Mouse (Mus musculus): ENCODE data around the gene Emc9. TPM values are rescaled to one million over a fixed set of nuclear protein-coding genes. Genes with fewer than 3 reads are reported as not detected.
A peak's percentile ranks its signal among the peaks of the same experiment; 100 is the strongest.

Emc9 gene
- polyA plus RNA-seq, 1 experiment from 2014 or later = 5.3 TPM

DNA sequence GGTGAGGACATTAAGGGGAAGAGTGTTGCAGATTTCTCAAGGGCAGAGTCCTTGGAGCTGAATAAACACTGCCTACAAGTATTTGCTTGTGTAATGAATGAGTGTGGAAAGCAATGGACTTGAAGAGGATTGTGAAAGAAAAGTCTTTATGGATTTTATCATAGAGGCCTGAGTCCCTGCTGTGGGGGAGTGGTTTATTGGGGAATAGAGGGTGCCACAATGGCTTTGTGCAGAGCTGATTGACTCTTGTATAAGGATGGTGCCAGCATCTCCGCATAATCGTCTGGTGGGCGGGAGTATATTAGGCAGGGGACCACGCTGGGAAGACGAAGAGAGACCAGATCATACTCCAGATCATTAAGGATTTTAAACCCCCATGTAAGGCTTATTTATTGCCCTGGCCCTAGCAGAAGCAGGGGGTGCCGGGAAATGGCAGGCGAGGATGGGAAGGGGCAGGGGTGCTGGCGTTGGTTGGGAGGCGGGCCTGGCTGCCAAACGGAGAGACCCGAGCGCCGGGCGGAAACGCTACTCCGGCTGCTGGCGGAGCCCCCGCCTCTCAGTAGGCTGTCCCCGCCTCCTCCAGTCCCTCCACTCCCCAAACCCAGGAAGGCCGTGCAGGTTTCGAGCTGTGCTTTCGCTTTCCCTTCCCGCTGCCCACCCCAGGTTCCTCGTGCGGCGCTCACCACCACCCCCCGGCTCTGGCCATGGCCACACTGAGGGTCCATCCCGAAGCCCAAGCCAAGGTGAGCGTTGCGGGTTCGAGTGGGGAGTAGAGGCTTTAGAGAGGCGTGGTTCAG is 7.0 kb downstream of the Emc9 start, which contains the start of gene Psme1:
Gene Psme1, plus strand, starts transcription at position 253 of the 797 bp plus-strand sequence.
- Histone ChIP-seq H3K27me3 (ENCODE audit: control insufficient read depth, insufficient read depth, low read length) (no peaks in the 10 kb centered on the region), H3K27ac (replicated peaks; ENCODE audit: low read depth, low read length) (peak within 1 kb of the TSS; percentile 48; the same call in 1 of the 2 replicates), H3K4me2 (ENCODE audit: low read depth, low read length) (peak within 1 kb of the TSS; percentile 81), H3K36me3 (replicated peaks; ENCODE audit: control insufficient read depth, insufficient read depth, low read depth, low read length) (no peaks in the 10 kb centered on the region), H3K9ac (replicated peaks; ENCODE audit: low read length) (peak within 1 kb of the TSS; percentile 83), H3K4me3 (ENCODE audit: low read depth, low read length) (peak within 1 kb of the TSS; percentile 52), H3K4me1 (ENCODE audit: control insufficient read depth, insufficient read depth, low read length) (peaks cover 4% of the 10 kb centered on the region; the same call in 1 of the 2 replicates), H3K9me3 (replicated peaks; ENCODE audit: control insufficient read depth, low read length) (no peaks in the 10 kb centered on the region)
- under 1% methylated on average over 31 of the region's 32 CpGs for WGBS
- DNase-seq (ENCODE audit: low spot score) (peak; percentile 86), ATAC-seq (replicated peaks; ENCODE audit: insufficient number of reproducible peaks, low FRiP score, low TSS enrichment, low read depth) (peak; percentile 85)

DNA sequence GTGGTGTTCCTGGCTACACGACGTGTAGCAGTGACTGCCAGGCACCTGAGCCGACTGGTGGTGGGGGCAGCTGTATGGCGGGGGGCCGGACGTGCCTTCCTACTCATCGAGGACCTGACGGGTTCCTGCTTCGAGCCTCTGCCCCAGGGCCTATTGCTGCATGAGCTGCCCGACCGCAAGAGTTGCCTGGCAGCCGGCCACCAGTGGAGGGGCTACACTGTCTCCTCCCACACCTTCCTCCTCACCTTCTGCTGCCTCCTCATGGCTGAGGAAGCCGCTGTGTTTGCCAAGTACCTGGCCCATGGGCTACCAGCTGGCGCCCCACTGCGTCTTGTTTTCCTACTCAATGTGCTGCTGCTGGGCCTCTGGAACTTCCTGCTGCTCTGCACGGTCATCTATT is 8.7 kb downstream of the Emc9 start:
- H3K36me3 ChIP-seq (replicated peaks; ENCODE audit: control insufficient read depth, insufficient read depth, low read depth, low read length) = no peaks in the 10 kb centered on the region
- H3K27me3 ChIP-seq (ENCODE audit: control insufficient read depth, insufficient read depth, low read length) = no peaks in the 10 kb centered on the region
- 79% methylated on average over 16 of the region's 16 CpGs for WGBS
- H3K4me1 ChIP-seq (ENCODE audit: control insufficient read depth, insufficient read depth, low read length) = peaks cover 4% of the 10 kb centered on the region; the same call in 1 of the 2 replicates
- H3K4me2 ChIP-seq (ENCODE audit: low read depth, low read length) = no peak overlapping the region
- H3K9ac ChIP-seq (replicated peaks; ENCODE audit: low read length) = no peak overlapping the region
- no peak overlapping the region for H3K4me3 ChIP-seq (ENCODE audit: low read depth, low read length)
- no peaks in the 10 kb centered on the region for H3K9me3 ChIP-seq (replicated peaks; ENCODE audit: control insufficient read depth, low read length)
- no peak for ATAC-seq (replicated peaks; ENCODE audit: insufficient number of reproducible peaks, low FRiP score, low TSS enrichment, low read depth)
- DNase-seq (ENCODE audit: low spot score) = no peak
- H3K27ac ChIP-seq (replicated peaks; ENCODE audit: low read depth, low read length) = no peak overlapping the region

DNA sequence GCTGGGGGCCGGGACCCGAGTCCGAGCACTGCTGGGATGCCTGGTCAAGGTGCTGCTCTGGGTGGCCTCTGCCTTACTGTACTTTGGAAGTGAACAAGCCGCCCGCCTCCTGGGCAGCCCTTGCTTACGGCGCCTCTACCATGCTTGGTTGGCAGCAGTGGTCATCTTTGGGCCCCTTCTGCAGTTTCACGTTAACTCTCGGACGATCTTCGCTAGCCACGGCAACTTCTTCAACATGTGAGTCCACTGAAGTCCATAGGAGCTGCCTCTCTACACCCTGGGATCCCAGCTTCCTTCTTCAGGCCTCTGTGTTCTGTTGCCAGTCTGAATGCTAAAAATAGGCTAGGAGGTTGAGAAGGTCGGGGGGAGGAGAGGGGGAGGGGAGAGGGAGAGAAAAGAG is 9.4 kb downstream of the Emc9 start:
- Histone ChIP-seq H3K36me3 (replicated peaks; ENCODE audit: control insufficient read depth, insufficient read depth, low read depth, low read length) (no peaks in the 10 kb centered on the region), H3K4me3 (ENCODE audit: low read depth, low read length) (no peak overlapping the region), H3K27me3 (ENCODE audit: control insufficient read depth, insufficient read depth, low read length) (no peaks in the 10 kb centered on the region), H3K4me2 (ENCODE audit: low read depth, low read length) (no peak overlapping the region), H3K27ac (replicated peaks; ENCODE audit: low read depth, low read length) (no peak overlapping the region), H3K9ac (replicated peaks; ENCODE audit: low read length) (no peak overlapping the region), H3K9me3 (replicated peaks; ENCODE audit: control insufficient read depth, low read length) (no peaks in the 10 kb centered on the region), H3K4me1 (ENCODE audit: control insufficient read depth, insufficient read depth, low read length) (peaks cover 4% of the 10 kb centered on the region; the same call in 1 of the 2 replicates)
- DNase-seq (ENCODE audit: low spot score) = no peak
- no peak for ATAC-seq (replicated peaks; ENCODE audit: insufficient number of reproducible peaks, low FRiP score, low TSS enrichment, low read depth)
- WGBS = 60% methylated on average over 13 of the region's 13 CpGs

DNA sequence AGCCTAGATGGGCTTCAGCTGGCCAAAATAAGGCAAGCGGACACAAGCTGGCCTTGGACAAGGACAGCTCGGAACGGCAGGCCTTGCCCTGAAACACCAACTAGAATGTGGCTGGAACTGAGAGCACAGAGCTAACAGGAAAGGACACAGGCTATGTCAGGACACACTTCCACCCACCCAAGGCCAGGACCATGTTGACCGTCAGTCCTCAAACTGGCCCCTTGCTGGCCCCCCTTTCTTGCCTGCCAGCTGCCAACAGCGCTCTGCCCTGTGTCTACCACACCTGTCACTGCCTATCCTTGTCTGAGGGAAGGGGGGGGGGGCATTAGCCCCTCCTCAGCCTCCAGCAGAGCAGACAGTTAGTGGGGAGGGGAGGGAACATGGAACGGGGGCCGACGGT is 9.8 kb downstream of the Emc9 start, which contains the start of gene Fitm1:
Gene Fitm1, plus strand, starts transcription at position 316 of the 400 bp plus-strand sequence.
- DNase-seq (ENCODE audit: low spot score) = no peak
- Histone ChIP-seq H3K9ac (replicated peaks; ENCODE audit: low read length) (no peak within 1 kb of the TSS), H3K27ac (replicated peaks; ENCODE audit: low read depth, low read length) (no peak within 1 kb of the TSS), H3K4me1 (ENCODE audit: control insufficient read depth, insufficient read depth, low read length) (peaks cover 4% of the 10 kb centered on the region; the same call in 1 of the 2 replicates), H3K27me3 (ENCODE audit: control insufficient read depth, insufficient read depth, low read length) (no peaks in the 10 kb centered on the region), H3K4me3 (ENCODE audit: low read depth, low read length) (no peak within 1 kb of the TSS), H3K4me2 (ENCODE audit: low read depth, low read length) (no peak within 1 kb of the TSS), H3K36me3 (replicated peaks; ENCODE audit: control insufficient read depth, insufficient read depth, low read depth, low read length) (no peaks in the 10 kb centered on the region), H3K9me3 (replicated peaks; ENCODE audit: control insufficient read depth, low read length) (no peaks in the 10 kb centered on the region)
- 68% methylated on average over 8 of the region's 8 CpGs for WGBS
- ATAC-seq (replicated peaks; ENCODE audit: insufficient number of reproducible peaks, low FRiP score, low TSS enrichment, low read depth) = no peak

DNA sequence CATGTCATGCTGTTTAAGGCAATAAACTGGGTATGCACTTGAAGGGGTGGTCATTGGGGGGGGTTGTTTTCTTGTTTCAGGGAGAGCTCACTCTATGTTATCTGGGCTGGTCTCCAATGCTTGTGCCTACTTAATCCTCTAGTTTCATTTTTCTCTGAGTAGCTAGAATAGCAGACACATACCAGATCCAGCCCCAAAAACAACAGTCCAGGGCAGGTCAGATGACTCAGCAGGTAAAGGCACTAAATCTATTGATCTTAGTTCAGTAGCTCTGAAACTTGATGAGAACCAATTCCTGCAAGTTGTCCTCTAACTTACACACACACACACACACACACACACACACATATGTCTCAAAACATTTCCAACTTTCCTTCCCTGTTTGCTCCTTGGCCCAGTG is 13.3 kb downstream of the Emc9 start:
- no peaks in the 10 kb centered on the region for H3K9me3 ChIP-seq (replicated peaks; ENCODE audit: control insufficient read depth, low read length)
- no peaks in the 10 kb centered on the region for H3K27me3 ChIP-seq (ENCODE audit: control insufficient read depth, insufficient read depth, low read length)

DNA sequence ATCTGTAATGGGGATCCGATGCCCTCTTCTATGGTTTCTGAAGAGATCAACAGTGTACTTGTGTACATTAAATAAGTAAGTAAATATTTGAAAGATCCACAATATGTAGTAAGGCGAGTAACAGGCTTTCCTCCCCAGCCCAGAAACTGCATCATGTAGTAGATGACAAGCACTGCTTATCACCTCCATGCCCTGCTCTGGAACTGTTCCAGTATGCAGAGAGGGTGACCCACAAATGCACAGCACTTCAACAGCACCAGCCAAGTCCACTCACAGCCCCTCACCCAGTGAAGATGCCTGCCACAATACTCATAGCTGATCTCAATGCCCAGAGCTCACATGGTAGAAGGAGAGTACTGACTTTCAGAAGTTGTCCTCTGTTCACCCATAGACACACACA is 14.5 kb downstream of the Emc9 start:
- H3K4me2 ChIP-seq (ENCODE audit: low read depth, low read length) = no peak overlapping the region
- peaks cover 3% of the 10 kb centered on the region for H3K36me3 ChIP-seq (replicated peaks; ENCODE audit: control insufficient read depth, insufficient read depth, low read depth, low read length)
- no peak overlapping the region for H3K27ac ChIP-seq (replicated peaks; ENCODE audit: low read depth, low read length)
- H3K27me3 ChIP-seq (ENCODE audit: control insufficient read depth, insufficient read depth, low read length) = no peaks in the 10 kb centered on the region
- H3K4me1 ChIP-seq (ENCODE audit: control insufficient read depth, insufficient read depth, low read length) = no peaks in the 10 kb centered on the region
- DNase-seq (ENCODE audit: low spot score) = no peak
- H3K9me3 ChIP-seq (replicated peaks; ENCODE audit: control insufficient read depth, low read length) = no peaks in the 10 kb centered on the region
- 90% methylated on average over 2 of the region's 2 CpGs for WGBS
- H3K4me3 ChIP-seq (ENCODE audit: low read depth, low read length) = no peak overlapping the region
- H3K9ac ChIP-seq (replicated peaks; ENCODE audit: low read length) = no peak overlapping the region
- no peak for ATAC-seq (replicated peaks; ENCODE audit: insufficient number of reproducible peaks, low FRiP score, low TSS enrichment, low read depth)

More for the DNA sequence above, 13.3 kb downstream of the Emc9 start:
- H3K4me2 ChIP-seq (ENCODE audit: low read depth, low read length) = no peak overlapping the region
- H3K4me1 ChIP-seq (ENCODE audit: control insufficient read depth, insufficient read depth, low read length) = no peaks in the 10 kb centered on the region
- DNase-seq (ENCODE audit: low spot score) (no peak), ATAC-seq (replicated peaks; ENCODE audit: insufficient number of reproducible peaks, low FRiP score, low TSS enrichment, low read depth) (no peak)
- H3K9ac ChIP-seq (replicated peaks; ENCODE audit: low read length) = no peak overlapping the region
- no peak overlapping the region for H3K27ac ChIP-seq (replicated peaks; ENCODE audit: low read depth, low read length)
- no peaks in the 10 kb centered on the region; the same call in 1 of the 2 replicates for H3K36me3 ChIP-seq (replicated peaks; ENCODE audit: control insufficient read depth, insufficient read depth, low read depth, low read length)
- no peak overlapping the region for H3K4me3 ChIP-seq (ENCODE audit: low read depth, low read length)

DNA sequence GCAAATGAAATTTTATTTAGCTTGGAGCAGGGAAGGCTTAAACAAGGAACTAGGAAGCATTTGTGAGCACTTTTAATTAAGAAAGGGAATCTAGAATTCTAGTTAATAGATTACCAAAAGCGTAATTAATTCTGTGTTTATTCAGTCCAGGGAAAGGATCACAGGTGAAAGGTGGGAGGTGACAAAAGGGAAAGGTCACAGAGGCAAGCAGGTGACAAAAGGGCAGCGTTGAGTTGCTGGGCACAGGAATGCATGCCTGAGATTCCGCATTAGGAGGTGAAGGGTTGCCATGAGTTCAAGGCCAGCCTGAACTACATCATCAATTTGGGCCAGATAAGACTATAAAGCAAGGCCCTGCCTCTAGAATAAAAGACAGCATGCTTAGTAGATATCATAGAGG is 17.6 kb downstream of the Emc9 start:
- Histone ChIP-seq H3K9me3 (replicated peaks; ENCODE audit: control insufficient read depth, low read length) (no peaks in the 10 kb centered on the region), H3K36me3 (replicated peaks; ENCODE audit: control insufficient read depth, insufficient read depth, low read depth, low read length) (peaks cover 3% of the 10 kb centered on the region)

DNA sequence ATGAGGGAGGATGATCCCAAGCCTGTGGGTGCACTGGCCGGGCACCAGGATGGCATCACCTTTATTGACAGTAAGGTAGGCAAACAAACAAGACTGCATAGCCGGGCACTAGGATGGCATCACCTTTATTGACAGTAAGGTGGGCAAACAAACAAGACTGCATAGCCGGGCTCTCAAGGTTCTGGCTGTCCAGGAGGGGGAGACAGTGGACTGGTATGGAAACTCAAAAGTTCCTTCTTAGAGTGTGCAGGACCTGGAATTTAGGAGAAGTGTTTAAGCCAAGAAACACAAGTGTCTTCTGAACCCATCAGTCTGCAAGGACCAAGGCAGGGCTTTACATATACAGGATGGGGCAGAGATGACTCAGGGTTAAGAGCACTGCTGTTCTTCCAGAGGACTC is 19.4 kb downstream of the Emc9 start:
- no peak overlapping the region for H3K27ac ChIP-seq (replicated peaks; ENCODE audit: low read depth, low read length)
- no peak overlapping the region for H3K9ac ChIP-seq (replicated peaks; ENCODE audit: low read length)
- H3K27me3 ChIP-seq (ENCODE audit: control insufficient read depth, insufficient read depth, low read length) = no peaks in the 10 kb centered on the region
- 87% methylated on average over 3 of the region's 3 CpGs for WGBS
- peaks cover 4% of the 10 kb centered on the region; the same call in 1 of the 2 replicates for H3K4me1 ChIP-seq (ENCODE audit: control insufficient read depth, insufficient read depth, low read length)
- H3K36me3 ChIP-seq (replicated peaks; ENCODE audit: control insufficient read depth, insufficient read depth, low read depth, low read length) = peaks cover 3% of the 10 kb centered on the region
- H3K9me3 ChIP-seq (replicated peaks; ENCODE audit: control insufficient read depth, low read length) = no peaks in the 10 kb centered on the region
- ATAC-seq (replicated peaks; ENCODE audit: insufficient number of reproducible peaks, low FRiP score, low TSS enrichment, low read depth) (no peak), DNase-seq (ENCODE audit: low spot score) (no peak)
- H3K4me3 ChIP-seq (ENCODE audit: low read depth, low read length) = no peak overlapping the region
- no peak overlapping the region for H3K4me2 ChIP-seq (ENCODE audit: low read depth, low read length)

More for the DNA sequence above, 17.6 kb downstream of the Emc9 start:
- Histone ChIP-seq H3K27me3 (ENCODE audit: control insufficient read depth, insufficient read depth, low read length) (no peaks in the 10 kb centered on the region), H3K4me2 (ENCODE audit: low read depth, low read length) (no peak overlapping the region), H3K27ac (replicated peaks; ENCODE audit: low read depth, low read length) (no peak overlapping the region), H3K4me3 (ENCODE audit: low read depth, low read length) (no peak overlapping the region), H3K4me1 (ENCODE audit: control insufficient read depth, insufficient read depth, low read length) (no peaks in the 10 kb centered on the region), H3K9ac (replicated peaks; ENCODE audit: low read length) (no peak overlapping the region)
- 85% methylated on average over 3 of the region's 3 CpGs for WGBS
- DNase-seq (ENCODE audit: low spot score) (no peak), ATAC-seq (replicated peaks; ENCODE audit: insufficient number of reproducible peaks, low FRiP score, low TSS enrichment, low read depth) (no peak)

Measured in embryonic facial prominence, embryonic 11.5 days (tissue).